8 mouse cellular contexts compared by ENCODE assay signal in the genomic region with DNA sequence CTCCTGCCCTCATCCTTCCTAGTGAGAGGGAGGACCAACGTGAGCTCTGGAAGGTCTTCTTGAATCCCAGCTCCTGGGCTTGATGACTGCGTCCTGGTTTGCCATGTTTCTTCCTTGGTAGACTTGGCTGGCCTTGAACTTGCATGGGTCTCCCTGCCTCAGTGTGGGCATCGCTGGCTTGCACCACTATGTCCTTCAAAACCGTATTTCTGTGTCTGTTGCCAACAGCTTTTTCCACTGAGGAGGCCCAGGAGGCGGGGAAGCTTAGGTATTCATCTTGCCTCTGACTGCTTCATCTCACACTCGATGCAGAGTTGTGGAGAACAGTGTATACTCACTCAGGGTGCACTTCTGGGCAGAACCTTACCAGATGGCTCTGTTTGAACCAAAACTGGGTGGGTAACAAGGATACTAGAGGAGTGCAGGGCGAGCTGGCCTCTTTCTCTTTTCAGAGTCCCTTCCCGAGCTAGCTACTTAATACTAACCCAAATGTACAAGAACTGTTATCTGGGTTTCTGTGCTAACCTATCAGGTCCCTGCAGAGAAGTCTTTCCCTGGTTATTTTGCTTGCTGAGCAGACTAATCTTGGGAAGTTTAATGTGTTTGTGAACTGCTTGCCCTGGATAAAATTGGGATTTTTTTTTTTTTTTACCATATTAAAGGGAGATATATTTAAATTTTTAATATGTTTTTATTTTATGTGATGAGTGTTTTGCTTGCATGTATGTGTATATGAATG. TPM values are rescaled to one million over a fixed set of nuclear protein-coding genes. Genes with fewer than 3 reads are reported as not detected.
DNase-seq lines count a peak whose midpoint lies in the region; ATAC-seq and TF ChIP-seq lines count a peak whose summit lies in the region.

No protein-coding gene starts in this region.

- H3K9ac ChIP-seq in lung, embryonic 16.5 days (ENCODE audit: low read length) = peak overlapping the region; percentile 84
- peak overlapping the region; percentile 81 for H3K9ac ChIP-seq in liver, embryonic 14.5 days (replicated peaks)

- H3K36me3 ChIP-seq in lung, embryonic 16.5 days (ENCODE audit: control insufficient read depth, insufficient read depth, low read length) = no peaks in the 10 kb centered on the region
- H3K36me3 ChIP-seq in embryonic facial prominence, embryonic 10.5 days (replicated peaks) = peaks cover 25% of the 10 kb centered on the region
- H3K36me3 ChIP-seq in hindbrain, embryonic 10.5 days = peaks cover 27% of the 10 kb centered on the region
- H3K36me3 ChIP-seq in liver, embryonic 14.5 days (replicated peaks; ENCODE audit: control insufficient read depth, insufficient read depth, low read depth) = peaks cover 11% of the 10 kb centered on the region

- no peaks in the 10 kb centered on the region for H3K27me3 ChIP-seq in lung, embryonic 16.5 days (ENCODE audit: control insufficient read depth, insufficient read depth, low read depth, low read length)
- no peaks in the 10 kb centered on the region for H3K27me3 ChIP-seq in embryonic facial prominence, embryonic 10.5 days (replicated peaks; ENCODE audit: low read depth, poor library complexity, severe bottlenecking)
- no peaks in the 10 kb centered on the region for H3K27me3 ChIP-seq in hindbrain, embryonic 10.5 days (ENCODE audit: insufficient read depth, poor library complexity, severe bottlenecking)
- H3K27me3 ChIP-seq in liver, embryonic 14.5 days (ENCODE audit: control insufficient read depth, insufficient read depth, low read length) = no peaks in the 10 kb centered on the region

- TF ChIP-seq CTCF in liver, embryonic 14.5 days (IDR thresholded peaks at IDR 0.05; ENCODE audit: low read depth) = no peak

- peak overlapping the region; percentile 88 for H3K4me2 ChIP-seq in lung, embryonic 16.5 days (ENCODE audit: low read depth, low read length)
- peak overlapping the region; percentile 88 for H3K4me2 ChIP-seq in liver, embryonic 14.5 days (ENCODE audit: low read depth)

- DNase-seq in lung, postnatal 14 days = no peak
- peak; percentile 87 for DNase-seq in adrenal gland, adult 2 months
- peak; percentile 13 for DNase-seq in embryonic facial prominence, embryonic 10.5 days (ENCODE audit: low spot score)
- DNase-seq in hindbrain, embryonic 10.5 days (ENCODE audit: low spot score) = peak; percentile 8
- peak in 2 of 3 experiments; percentile 23 for DNase-seq in liver, embryonic 14.5 days (ENCODE audit: low read depth in 3 of 3, low spot score in 3 of 3)
- DNase-seq in retina, postnatal 1 day = peak; percentile 11

- peak overlapping the region; percentile 70 for H3K4me3 ChIP-seq in lung, embryonic 16.5 days (ENCODE audit: low read length)
- H3K4me3 ChIP-seq in embryonic facial prominence, embryonic 10.5 days = peak overlapping the region; percentile 89
- H3K4me3 ChIP-seq in hindbrain, embryonic 10.5 days = peak overlapping the region; percentile 83
- peak overlapping the region; percentile 77 to 96 for H3K4me3 ChIP-seq in liver, embryonic 14.5 days (ENCODE audit: insufficient read depth in 1 of 2, low read depth in 2 of 2, low read length in 2 of 2)

- no peak for TF ChIP-seq EP300 in liver, embryonic 14.5 days (IDR thresholded peaks at IDR 0.05; ENCODE audit: low read depth)

- H3K27ac ChIP-seq in lung, embryonic 16.5 days (ENCODE audit: low read length) = no peak overlapping the region; the same call in 1 of the 2 replicates
- H3K27ac ChIP-seq in embryonic facial prominence, embryonic 10.5 days (replicated peaks) = peak overlapping the region; percentile 92
- peak overlapping the region; percentile 94 for H3K27ac ChIP-seq in hindbrain, embryonic 10.5 days
- peak overlapping the region; percentile 45 for H3K27ac ChIP-seq in liver, embryonic 14.5 days

- WGBS in lung, embryonic 16.5 days = 16% methylated on average over 8 of the region's 8 CpGs
- 28% methylated on average over 8 of the region's 8 CpGs for WGBS in embryonic facial prominence, embryonic 10.5 days
- 24% methylated on average over 8 of the region's 8 CpGs for WGBS in hindbrain, embryonic 10.5 days
- WGBS in liver, embryonic 14.5 days (ENCODE audit: insufficient replicate concordance) = 9% methylated on average over 8 of the region's 8 CpGs

- ATAC-seq in lung, embryonic 16.5 days (ENCODE audit: low read depth) = no peak
- ATAC-seq in liver, embryonic 14.5 days (ENCODE audit: insufficient read depth) = peak; percentile 7; the same call in 1 of the 2 replicates
- no peak for ATAC-seq in frontal cortex, adult (ENCODE audit: low TSS enrichment)

- peaks cover 11% of the 10 kb centered on the region for H3K4me1 ChIP-seq in lung, embryonic 16.5 days (replicated peaks; ENCODE audit: control insufficient read depth, insufficient read depth, low read length)
- peaks cover 13% of the 10 kb centered on the region for H3K4me1 ChIP-seq in embryonic facial prominence, embryonic 10.5 days
- H3K4me1 ChIP-seq in hindbrain, embryonic 10.5 days (replicated peaks) = peaks cover 15% of the 10 kb centered on the region
- peaks cover 12 to 16% of the 10 kb centered on the region in 2 experiments; a peak in 3 of 4 replicates for H3K4me1 ChIP-seq in liver, embryonic 14.5 days (replicated peaks; ENCODE audit: control insufficient read depth in 2 of 2, insufficient read depth in 2 of 2, low read length in 1 of 2)

- no peaks in the 10 kb centered on the region for H3K9me3 ChIP-seq in lung, embryonic 16.5 days (ENCODE audit: control insufficient read depth, low read length)
- H3K9me3 ChIP-seq in embryonic facial prominence, embryonic 10.5 days = peaks cover 3% of the 10 kb centered on the region; the same call in 1 of the 2 replicates
- H3K9me3 ChIP-seq in hindbrain, embryonic 10.5 days = peaks cover 3% of the 10 kb centered on the region; the same call in 1 of the 2 replicates
- no peaks in the 10 kb centered on the region for H3K9me3 ChIP-seq in liver, embryonic 14.5 days (ENCODE audit: control insufficient read depth, low read length)

RNA-seq across cellular contexts. Expression of gene Zfp346, which starts 1.0 kb away (rescaled TPM):
- polyA plus RNA-seq in lung, embryonic 16.5 days (2015; fragmentation: Nextera tagmentation; extraction: Ambion mirVana) = 15.1 and 20.0 TPM in 2 replicates
- total RNA-seq in adrenal gland, adult 2 months (2021) = 10 to 100 TPM; 44.3 to 60.0 TPM
- polyA plus RNA-seq in adrenal gland, adult 2 months (2012; rRNA removed) = 25.5 and 30.6 TPM in 2 replicates
- polyA plus RNA-seq in embryonic facial prominence, embryonic 10.5 days (2016; fragmentation: Nextera tagmentation; extraction: Ambion mirVana) = 26.4 and 29.4 TPM in 2 replicates
- 23.5 and 24.9 TPM in 2 replicates for polyA plus RNA-seq in hindbrain, embryonic 10.5 days (2016; fragmentation: Nextera tagmentation; extraction: Ambion mirVana)
- polyA plus RNA-seq in liver, embryonic 14.5 days (2012; rRNA removed) = 9.4 and 11.4 TPM in 2 replicates
- polyA plus RNA-seq in liver, embryonic 14.5 days (2014; fragmentation: Nextera tagmentation; extraction: Ambion mirVana) = 5.6 and 6.1 TPM in 2 replicates

RNA-seq across cellular contexts. Expression of gene Uimc1, which starts 6.0 kb away (rescaled TPM):
- polyA plus RNA-seq in lung, embryonic 16.5 days (2015; fragmentation: Nextera tagmentation; extraction: Ambion mirVana) = 30.9 and 34.7 TPM in 2 replicates
- 10 to 100 TPM; 24.3 to 27.0 TPM for total RNA-seq in adrenal gland, adult 2 months (2021)
- 0.84 and 1.3 TPM in 2 replicates for polyA plus RNA-seq in adrenal gland, adult 2 months (2012; rRNA removed)
- polyA plus RNA-seq in embryonic facial prominence, embryonic 10.5 days (2016; fragmentation: Nextera tagmentation; extraction: Ambion mirVana) = 23.9 and 24.6 TPM in 2 replicates
- polyA plus RNA-seq in hindbrain, embryonic 10.5 days (2016; fragmentation: Nextera tagmentation; extraction: Ambion mirVana) = 18.6 and 22.6 TPM in 2 replicates
- 6.0 and 12.5 TPM in 2 replicates for polyA plus RNA-seq in liver, embryonic 14.5 days (2012; rRNA removed)
- 16.0 and 16.6 TPM in 2 replicates for polyA plus RNA-seq in liver, embryonic 14.5 days (2014; fragmentation: Nextera tagmentation; extraction: Ambion mirVana)

RNA-seq across cellular contexts. Expression of gene Gm17617, which starts 27.2 kb away (rescaled TPM):
- polyA plus RNA-seq in lung, embryonic 16.5 days (2015; fragmentation: Nextera tagmentation; extraction: Ambion mirVana) = not detected in 2 replicates
- total RNA-seq in adrenal gland, adult 2 months (2021) = not detected
- polyA plus RNA-seq in adrenal gland, adult 2 months (2012; rRNA removed) = not detected in 2 replicates
- polyA plus RNA-seq in embryonic facial prominence, embryonic 10.5 days (2016; fragmentation: Nextera tagmentation; extraction: Ambion mirVana) = not detected in 2 replicates
- not detected in 2 replicates for polyA plus RNA-seq in hindbrain, embryonic 10.5 days (2016; fragmentation: Nextera tagmentation; extraction: Ambion mirVana)
- not detected in 2 replicates for polyA plus RNA-seq in liver, embryonic 14.5 days (2012; rRNA removed)
- polyA plus RNA-seq in liver, embryonic 14.5 days (2014; fragmentation: Nextera tagmentation; extraction: Ambion mirVana) = not detected in 2 replicates

RNA-seq across cellular contexts. Expression of gene Fgfr4, which starts 46.3 kb away (rescaled TPM):
- polyA plus RNA-seq in lung, embryonic 16.5 days (2015; fragmentation: Nextera tagmentation; extraction: Ambion mirVana) = 26.3 and 27.7 TPM in 2 replicates
- total RNA-seq in adrenal gland, adult 2 months (2021) = 10 to 100 TPM; 29.4 to 41.2 TPM
- polyA plus RNA-seq in adrenal gland, adult 2 months (2012; rRNA removed) = 46.5 and 82.7 TPM in 2 replicates
- polyA plus RNA-seq in embryonic facial prominence, embryonic 10.5 days (2016; fragmentation: Nextera tagmentation; extraction: Ambion mirVana) = 0.46 and 0.49 TPM in 2 replicates
- 0.67 and 1.3 TPM in 2 replicates for polyA plus RNA-seq in hindbrain, embryonic 10.5 days (2016; fragmentation: Nextera tagmentation; extraction: Ambion mirVana)
- polyA plus RNA-seq in liver, embryonic 14.5 days (2012; rRNA removed) = 3.9 and 4.7 TPM in 2 replicates
- polyA plus RNA-seq in liver, embryonic 14.5 days (2014; fragmentation: Nextera tagmentation; extraction: Ambion mirVana) = 3.3 and 4.5 TPM in 2 replicates
